Mouse (Mus musculus): Measurements from ENCODE around the gene Trir. TPM values are rescaled to one million over a fixed set of nuclear protein-coding genes. Genes with fewer than 3 reads are reported as not detected.

Trir gene
- polyA plus RNA-seq, 1 experiment from 2014 or later: 164 TPM

- peaks cover 22% of the 10 kb centered on the region for H3K4me1 ChIP-seq (replicated peaks)
- H3K36me3 ChIP-seq: no peaks in the 10 kb centered on the region
- WGBS: 19% methylated on average over 28 of the region's 28 CpGs
- no peaks in the 10 kb centered on the region for H3K9me3 ChIP-seq
- peaks cover 84% of the 10 kb centered on the region for H3K27me3 ChIP-seq (ENCODE audit: insufficient read depth, poor library complexity, severe bottlenecking)
- H3K4me3 ChIP-seq: 0 out of 2 replicates have a peak overlapping the region, but pooled peaks have one; percentile 6
- no peak overlapping the region for H3K27ac ChIP-seq
- DNase-seq (ENCODE audit: low spot score): no peak
These were observed 15.4 kb upstream of the Trir start for GRCm38 (mm10) chr8:85011242-85011641.

GRCm38 (mm10) chr8:85013230-85013840 lies 13.3 kb upstream of the Trir start:
- Histone ChIP-seq H3K36me3 (peaks cover 17% of the 10 kb centered on the region), H3K27ac (peak overlapping the region; percentile 53; the same call in 1 of the 2 replicates), H3K27me3 (ENCODE audit: insufficient read depth, poor library complexity, severe bottlenecking) (peaks cover 70% of the 10 kb centered on the region), H3K4me1 (replicated peaks) (peaks cover 18% of the 10 kb centered on the region), H3K4me3 (peak overlapping the region; percentile 49), H3K9me3 (no peaks in the 10 kb centered on the region)
- 6% methylated on average over 26 of the region's 26 CpGs for WGBS
- DNase-seq (ENCODE audit: low spot score): peak; percentile 80

GRCm38 (mm10) chr8:85014431-85014830 lies 12.2 kb upstream of the Trir start, which contains the start of gene Best2:
Best2 (minus strand) TSS chr8:85014531.
- Histone ChIP-seq H3K27me3 (ENCODE audit: insufficient read depth, poor library complexity, severe bottlenecking) (peaks cover 59% of the 10 kb centered on the region), H3K27ac (peak within 1 kb of the TSS; percentile 53; the same call in 1 of the 2 replicates), H3K36me3 (peaks cover 28% of the 10 kb centered on the region), H3K9me3 (no peaks in the 10 kb centered on the region), H3K4me3 (peak within 1 kb of the TSS; percentile 49), H3K4me1 (replicated peaks) (peaks cover 18% of the 10 kb centered on the region)
- 51% methylated on average over 2 of the region's 2 CpGs for WGBS
- no peak for DNase-seq (ENCODE audit: low spot score)

GRCm38 (mm10) chr8:85016724-85017123 lies 9.9 kb upstream of the Trir start:
- Histone ChIP-seq H3K27me3 (ENCODE audit: insufficient read depth, poor library complexity, severe bottlenecking) (peaks cover 42% of the 10 kb centered on the region), H3K9me3 (no peaks in the 10 kb centered on the region), H3K4me1 (replicated peaks) (peaks cover 13% of the 10 kb centered on the region), H3K36me3 (peaks cover 51% of the 10 kb centered on the region), H3K4me3 (no peak overlapping the region), H3K27ac (no peak overlapping the region)
- DNase-seq (ENCODE audit: low spot score): no peak
- 75% methylated on average over 10 of the region's 10 CpGs for WGBS

- no peak for DNase-seq (ENCODE audit: low spot score)
- Histone ChIP-seq H3K4me1 (replicated peaks) (peaks cover 13% of the 10 kb centered on the region), H3K36me3 (peaks cover 55% of the 10 kb centered on the region), H3K27ac (no peak overlapping the region), H3K27me3 (ENCODE audit: insufficient read depth, poor library complexity, severe bottlenecking) (peaks cover 37% of the 10 kb centered on the region), H3K4me3 (no peak overlapping the region), H3K9me3 (no peaks in the 10 kb centered on the region)
- 48% methylated on average over 5 of the region's 5 CpGs for WGBS
These were observed 9.4 kb upstream of the Trir start for GRCm38 (mm10) chr8:85017209-85017608.

- peaks cover 25% of the 10 kb centered on the region for H3K4me1 ChIP-seq (replicated peaks)
- no peak for DNase-seq (ENCODE audit: low spot score)
- H3K27ac ChIP-seq: no peak overlapping the region
- H3K9me3 ChIP-seq: no peaks in the 10 kb centered on the region
- H3K4me3 ChIP-seq: no peak overlapping the region
- H3K36me3 ChIP-seq: peaks cover 75% of the 10 kb centered on the region
- no peaks in the 10 kb centered on the region for H3K27me3 ChIP-seq (ENCODE audit: insufficient read depth, poor library complexity, severe bottlenecking)
- WGBS: 92% methylated on average over 3 of the region's 3 CpGs
These were observed 5.0 kb upstream of the Trir start for GRCm38 (mm10) chr8:85021514-85022055.

GRCm38 (mm10) chr8:85023846-85024245 lies 2.8 kb upstream of the Trir start:
- Histone ChIP-seq H3K27me3 (ENCODE audit: insufficient read depth, poor library complexity, severe bottlenecking) (no peaks in the 10 kb centered on the region), H3K9me3 (no peaks in the 10 kb centered on the region), H3K4me1 (replicated peaks) (peaks cover 37% of the 10 kb centered on the region), H3K27ac (no peak overlapping the region), H3K36me3 (peaks cover 54% of the 10 kb centered on the region), H3K4me3 (peak overlapping the region; percentile 99)
- DNase-seq (ENCODE audit: low spot score): no peak
- WGBS: 87% methylated on average over 3 of the region's 3 CpGs

GRCm38 (mm10) chr8:85025098-85025932 lies 1.3 kb upstream of the Trir start, which contains the start of gene Asna1:
Asna1 (minus strand) TSS chr8:85025281.
- Histone ChIP-seq H3K9me3 (no peaks in the 10 kb centered on the region), H3K4me3 (peak within 1 kb of the TSS; percentile 99), H3K36me3 (peaks cover 54% of the 10 kb centered on the region), H3K27ac (peak within 1 kb of the TSS; percentile 99), H3K4me1 (replicated peaks) (peaks cover 45% of the 10 kb centered on the region), H3K27me3 (ENCODE audit: insufficient read depth, poor library complexity, severe bottlenecking) (no peaks in the 10 kb centered on the region)
- peak; percentile 87 for DNase-seq (ENCODE audit: low spot score)
- WGBS: 7% methylated on average over 30 of the region's 30 CpGs

- WGBS: 2% methylated on average over 13 of the region's 13 CpGs
- peak overlapping the region; percentile 99 for H3K27ac ChIP-seq
These were observed 863 bp downstream of the Trir start for GRCm38 (mm10) chr8:85027516-85027855.

GRCm38 (mm10) chr8:85027922-85028321 lies 1.3 kb downstream of the Trir start:
- Histone ChIP-seq H3K4me1 (replicated peaks) (peaks cover 45% of the 10 kb centered on the region), H3K27me3 (ENCODE audit: insufficient read depth, poor library complexity, severe bottlenecking) (no peaks in the 10 kb centered on the region), H3K4me3 (peak overlapping the region; percentile 99), H3K9me3 (no peaks in the 10 kb centered on the region), H3K36me3 (peaks cover 54% of the 10 kb centered on the region), H3K27ac (peak overlapping the region; percentile 99)
- 33% methylated on average over 2 of the region's 2 CpGs for WGBS
- DNase-seq (ENCODE audit: low spot score): no peak

More at GRCm38 (mm10) chr8:85027516-85027855, 863 bp downstream of the Trir start:
- no peaks in the 10 kb centered on the region for H3K27me3 ChIP-seq (ENCODE audit: insufficient read depth, poor library complexity, severe bottlenecking)
- DNase-seq (ENCODE audit: low spot score): no peak
- peak overlapping the region; percentile 99 for H3K4me3 ChIP-seq
- peaks cover 54% of the 10 kb centered on the region for H3K36me3 ChIP-seq
- peaks cover 45% of the 10 kb centered on the region for H3K4me1 ChIP-seq (replicated peaks)
- no peaks in the 10 kb centered on the region for H3K9me3 ChIP-seq

- Histone ChIP-seq H3K27me3 (ENCODE audit: insufficient read depth, poor library complexity, severe bottlenecking) (no peaks in the 10 kb centered on the region), H3K36me3 (peaks cover 55% of the 10 kb centered on the region), H3K4me1 (replicated peaks) (peaks cover 42% of the 10 kb centered on the region), H3K27ac (no peak overlapping the region), H3K4me3 (peak overlapping the region; percentile 99), H3K9me3 (no peaks in the 10 kb centered on the region)
- WGBS: 96% methylated on average over 14 of the region's 14 CpGs
- no peak for DNase-seq (ENCODE audit: low spot score)
These were observed 2.6 kb downstream of the Trir start for GRCm38 (mm10) chr8:85029271-85029670.

GRCm38 (mm10) chr8:85032622-85033311 lies 6.1 kb downstream of the Trir start:
- H3K9me3 ChIP-seq: no peaks in the 10 kb centered on the region
- DNase-seq (ENCODE audit: low spot score): no peak
- peaks cover 40% of the 10 kb centered on the region for H3K4me1 ChIP-seq (replicated peaks)
- no peak overlapping the region for H3K4me3 ChIP-seq
- no peaks in the 10 kb centered on the region for H3K27me3 ChIP-seq (ENCODE audit: insufficient read depth, poor library complexity, severe bottlenecking)
- no peak overlapping the region for H3K27ac ChIP-seq
- 88% methylated on average over 4 of the region's 4 CpGs for WGBS
- H3K36me3 ChIP-seq: peaks cover 55% of the 10 kb centered on the region
